Mouse (Mus musculus) megakaryocyte, adult 5-6 weeks (primary cell): ENCODE measurements around the gene Tnip3. TPM values are rescaled to one million over a fixed set of nuclear protein-coding genes. Genes with fewer than 3 reads are reported as not detected.

Experiments used
- ATAC-seq: 2 replicates; pipeline ENCODE4 v1.8.0; 2016; ENCODE audit warnings: mild to moderate bottlenecking, inconsistent platforms; ENCODE audit not compliant: poor library complexity, severe bottlenecking
- total RNA-seq, 2 experiments: library from RNA; stranded (forward) in 1 of 2; stranded (reverse) in 1 of 2; fragments of 153-499, 151-499 nt in 1 of 2; fragments of 221-1000, 200-1000 nt in 1 of 2; gene quantifications; 2 replicates each; pipeline versions ENCODE4 v1.2.3 to v1.2.4; 2015 to 2017

Gene Tnip3
- 1.3 and 2.6 TPM in 2 replicates for total RNA-seq (2015)
- total RNA-seq (2017): 3.9 and 7.8 TPM in 2 replicates

DNA sequence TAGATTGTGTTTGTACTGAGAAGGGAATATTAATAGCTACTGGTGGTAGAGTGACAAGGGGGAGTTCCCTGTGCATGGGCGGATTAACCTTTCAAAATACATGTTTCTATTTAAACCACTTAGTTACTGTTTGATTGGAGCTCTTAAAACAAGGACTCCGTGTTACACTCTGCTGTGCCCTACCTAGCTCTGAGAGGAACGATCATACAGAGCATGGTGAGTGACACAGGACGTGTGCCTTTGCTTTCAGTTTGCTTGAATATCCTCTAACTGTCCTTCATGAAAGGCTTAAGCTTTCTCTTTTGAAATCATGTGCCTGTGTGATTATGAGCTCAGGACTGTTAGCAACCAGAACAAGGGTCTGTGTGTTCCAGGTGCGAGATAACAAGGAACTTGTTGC is at the start of gene Tnip3:
Gene Tnip3 (plus strand): TSS at position 122 of the 400 bp plus-strand sequence.
- ATAC-seq: peak; percentile 20; the same call in 1 of the 2 replicates

- no peak for ATAC-seq
These were observed 26.3 kb upstream of the Tnip3 start for GRCm38 (mm10) chr6:65498786-65499185.

DNA sequence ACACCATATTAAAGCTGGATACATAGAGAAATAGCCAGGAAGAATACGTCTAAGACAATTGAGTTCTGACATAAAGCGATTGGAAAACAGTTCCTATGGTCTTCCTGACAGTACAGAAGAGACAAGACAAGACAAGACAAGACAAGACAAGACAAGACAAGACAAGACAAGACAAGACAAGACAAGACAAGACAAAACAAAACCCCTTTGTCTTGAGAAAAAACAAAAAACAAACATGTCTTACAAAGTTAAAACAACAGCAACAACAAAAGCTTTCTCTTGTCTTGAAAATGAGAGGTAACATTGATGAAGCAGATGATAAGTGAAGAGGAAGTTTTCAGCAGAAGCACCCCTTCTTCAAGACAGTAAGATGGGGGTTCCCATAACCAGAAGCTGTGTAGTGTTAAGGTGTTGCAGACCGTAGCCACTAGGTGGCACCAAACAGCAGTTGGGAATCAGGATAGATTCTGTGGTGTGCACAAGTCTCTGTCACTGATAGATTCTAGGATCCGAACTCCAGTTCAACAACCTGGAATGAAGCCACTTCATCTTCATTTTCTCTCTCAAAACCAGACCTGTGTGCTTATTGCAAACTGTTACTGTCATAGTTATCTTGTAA is 15.0 kb upstream of the Tnip3 start:
- ATAC-seq: peak; percentile 98

DNA sequence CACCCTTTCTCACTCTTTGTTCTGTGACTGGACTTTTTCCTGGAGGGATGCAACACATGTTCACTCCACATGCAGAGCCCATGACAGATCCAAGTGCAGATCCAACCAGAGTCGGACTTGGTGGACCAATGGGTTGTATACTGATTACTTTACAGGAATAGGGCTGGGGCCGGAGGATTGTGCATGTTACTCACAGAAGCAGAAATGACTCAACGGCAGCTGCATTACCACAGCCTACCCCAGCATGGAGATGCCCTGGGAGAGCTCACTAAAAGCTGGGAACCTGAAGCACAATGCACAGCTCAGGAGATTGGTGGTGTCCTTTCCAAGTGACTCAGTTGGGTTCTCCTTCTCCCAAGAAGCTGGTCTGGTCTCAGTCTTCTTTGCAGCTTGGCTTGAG is 11.3 kb upstream of the Tnip3 start:
- ATAC-seq: no peak

DNA sequence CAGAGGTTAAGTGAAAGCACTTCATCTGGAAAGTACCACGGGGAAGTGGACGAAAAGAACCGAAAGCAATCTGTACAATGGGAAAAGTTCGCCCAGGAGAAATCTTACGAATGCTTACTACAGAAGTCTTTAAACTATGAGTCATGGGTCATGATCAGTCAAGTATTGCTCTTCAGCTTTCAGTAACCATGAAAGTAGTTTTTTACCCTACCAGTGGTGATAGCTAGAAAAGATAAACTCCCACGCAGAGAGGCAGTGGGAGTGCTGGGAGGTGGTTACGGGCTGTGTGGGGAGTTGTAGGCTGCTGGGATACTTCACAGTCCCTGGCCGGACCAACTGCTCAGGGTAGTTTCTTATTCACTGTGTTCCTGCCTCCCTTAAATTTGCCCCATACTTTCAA is 8.4 kb upstream of the Tnip3 start:
- no peak for ATAC-seq

DNA sequence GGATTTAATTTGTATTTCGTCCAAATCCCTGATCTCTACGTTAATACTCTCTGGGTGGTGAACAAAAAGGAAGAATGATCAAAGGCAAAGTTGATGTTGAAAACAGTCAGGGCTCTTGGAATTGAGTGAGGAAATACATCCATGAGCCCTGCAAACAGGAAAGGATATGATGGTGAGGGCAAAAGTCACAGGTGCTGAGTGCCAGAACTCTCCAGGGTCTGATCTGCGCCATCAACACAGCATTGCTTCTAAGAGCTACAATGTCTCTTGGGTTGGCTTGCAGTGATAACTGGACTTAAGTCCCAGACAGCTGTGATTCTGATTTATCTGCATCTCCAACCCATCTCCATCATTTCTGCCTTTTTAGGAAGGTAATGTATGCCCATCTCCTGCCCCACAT is 4.3 kb upstream of the Tnip3 start:
- no peak for ATAC-seq

GRCm38 (mm10) chr6:65527892-65528291 is 2.8 kb downstream of the Tnip3 start:
- ATAC-seq: peak; percentile 81

GRCm38 (mm10) chr6:65531232-65531848 is 6.2 kb downstream of the Tnip3 start:
- 0 out of 2 replicates have a peak, but pooled peaks have one; percentile 20 for ATAC-seq

DNA sequence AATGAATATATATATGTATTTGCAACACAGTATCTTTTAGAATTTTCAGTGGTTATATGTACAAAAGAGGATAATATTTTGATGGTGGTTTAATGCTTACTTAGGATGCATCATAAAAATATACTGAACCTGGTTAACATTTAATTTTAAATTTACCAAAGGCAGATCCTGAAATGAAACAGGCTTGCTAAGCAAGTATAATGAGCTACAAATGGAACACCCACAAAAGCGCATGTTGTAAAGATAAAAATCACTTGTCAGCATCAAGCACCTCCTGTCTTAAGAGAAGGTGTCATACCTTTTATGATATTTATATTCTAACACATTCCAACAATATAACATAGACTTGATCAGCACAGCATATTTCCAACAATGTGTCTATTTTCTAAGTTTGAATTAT is 8.6 kb downstream of the Tnip3 start:
- no peak for ATAC-seq

DNA sequence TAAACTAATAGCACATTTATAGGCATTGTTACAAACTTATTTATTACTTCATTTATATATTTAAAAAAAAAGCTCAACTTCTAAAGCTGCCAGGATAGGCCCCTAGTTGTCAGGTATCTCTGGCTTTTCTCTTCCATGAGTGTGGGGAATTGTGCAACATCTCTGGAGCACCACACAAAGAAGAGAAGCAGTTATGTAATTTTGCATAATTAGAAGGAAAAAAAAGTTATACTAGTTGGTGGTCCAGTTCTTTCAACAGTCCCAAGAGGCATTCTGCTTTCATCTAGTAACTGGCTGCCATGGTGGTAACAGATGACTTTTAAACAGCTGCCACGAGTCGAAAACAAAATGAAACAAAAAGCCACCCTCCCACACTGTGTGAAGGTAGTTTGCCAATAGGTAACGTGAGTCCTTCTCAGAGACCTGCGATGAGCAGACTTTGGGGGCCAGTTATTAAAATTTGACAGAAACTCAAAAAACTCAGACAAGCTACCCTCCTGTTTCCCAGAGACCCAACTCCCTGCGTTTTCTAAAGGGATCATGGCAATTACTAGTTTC is 12.3 kb downstream of the Tnip3 start:
- ATAC-seq: no peak

GRCm38 (mm10) chr6:65538022-65538652 is 13.0 kb downstream of the Tnip3 start:
- ATAC-seq: no peak

DNA sequence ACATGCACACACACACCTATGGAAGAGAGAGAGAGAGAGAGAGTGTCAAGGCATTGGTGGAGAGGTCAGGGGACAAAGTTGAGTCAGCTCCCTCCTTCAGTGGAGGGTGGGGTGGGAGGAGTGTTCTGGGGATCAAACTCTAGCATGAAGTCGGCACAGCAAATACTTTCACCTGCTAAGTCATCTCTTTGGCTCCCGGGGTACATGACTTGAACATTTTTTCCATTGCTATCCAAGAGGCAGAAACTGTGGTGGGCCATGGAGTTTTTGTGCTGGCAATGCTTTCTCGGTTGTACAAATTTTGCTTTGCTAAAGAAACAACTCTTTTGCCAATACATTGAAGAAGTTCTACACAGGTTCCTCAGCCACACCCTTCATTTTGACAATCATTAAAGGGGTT is 13.8 kb downstream of the Tnip3 start:
- no peak for ATAC-seq

- no peak for ATAC-seq
These were observed 15.0 kb downstream of the Tnip3 start for GRCm38 (mm10) chr6:65540138-65540537.

DNA sequence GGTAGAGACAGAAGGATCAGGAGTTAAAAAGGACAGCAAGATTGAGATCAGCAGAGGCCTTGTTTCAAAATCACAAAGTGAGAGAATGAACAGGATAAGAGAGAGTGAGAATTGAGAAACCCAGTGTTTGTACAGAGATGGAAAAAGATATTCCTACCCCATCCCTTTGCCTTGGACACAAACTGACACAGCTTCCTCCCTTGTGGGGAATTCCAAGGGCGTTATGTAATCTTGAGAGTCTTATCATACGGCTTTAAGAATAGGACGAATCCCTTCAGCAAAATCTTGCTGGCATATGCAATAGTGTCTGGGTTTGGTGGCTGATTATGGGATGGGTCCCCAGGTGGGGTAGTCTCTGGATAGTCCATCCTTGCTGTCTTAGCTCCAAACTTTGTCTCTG is 16.0 kb downstream of the Tnip3 start:
- ATAC-seq: no peak

DNA sequence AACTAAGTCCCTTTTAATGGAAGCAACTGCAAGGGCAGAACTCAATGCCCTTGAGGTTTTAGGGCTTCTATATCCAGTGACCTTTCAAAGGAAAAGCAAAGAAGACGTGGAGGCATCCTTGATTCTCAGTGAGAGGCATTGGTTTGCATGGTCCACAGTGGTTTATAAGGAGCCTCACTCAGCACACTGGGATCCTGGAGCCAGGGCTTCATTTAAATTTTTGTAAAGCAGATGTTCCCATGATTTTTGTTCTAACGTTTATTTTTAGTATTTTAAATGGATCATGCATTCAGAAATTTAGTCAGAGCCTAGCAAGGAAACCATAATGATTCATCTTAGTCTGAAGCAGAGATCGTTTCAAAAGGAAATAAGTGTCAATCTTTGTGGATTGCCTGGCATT is 17.3 kb downstream of the Tnip3 start:
- ATAC-seq: no peak

DNA sequence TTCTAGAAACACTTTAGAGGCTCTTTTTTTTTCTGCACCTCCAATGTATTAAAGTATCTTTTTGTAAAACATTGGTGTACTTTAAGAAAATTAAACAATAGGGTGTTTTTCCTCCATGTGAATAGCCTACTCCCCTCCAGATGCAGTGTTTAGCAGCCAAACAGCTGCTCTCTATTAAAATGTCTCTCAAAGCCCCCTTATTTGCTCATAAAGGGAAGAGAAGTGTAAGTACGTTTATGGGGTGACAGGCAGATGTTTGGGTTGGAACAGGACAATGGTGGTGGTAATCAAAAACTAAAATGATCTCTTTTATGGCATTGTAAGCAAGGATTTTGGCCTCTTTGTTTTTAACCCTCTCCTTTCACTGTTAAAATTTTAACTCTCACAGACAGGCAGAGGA is 17.8 kb downstream of the Tnip3 start:
- no peak for ATAC-seq

DNA sequence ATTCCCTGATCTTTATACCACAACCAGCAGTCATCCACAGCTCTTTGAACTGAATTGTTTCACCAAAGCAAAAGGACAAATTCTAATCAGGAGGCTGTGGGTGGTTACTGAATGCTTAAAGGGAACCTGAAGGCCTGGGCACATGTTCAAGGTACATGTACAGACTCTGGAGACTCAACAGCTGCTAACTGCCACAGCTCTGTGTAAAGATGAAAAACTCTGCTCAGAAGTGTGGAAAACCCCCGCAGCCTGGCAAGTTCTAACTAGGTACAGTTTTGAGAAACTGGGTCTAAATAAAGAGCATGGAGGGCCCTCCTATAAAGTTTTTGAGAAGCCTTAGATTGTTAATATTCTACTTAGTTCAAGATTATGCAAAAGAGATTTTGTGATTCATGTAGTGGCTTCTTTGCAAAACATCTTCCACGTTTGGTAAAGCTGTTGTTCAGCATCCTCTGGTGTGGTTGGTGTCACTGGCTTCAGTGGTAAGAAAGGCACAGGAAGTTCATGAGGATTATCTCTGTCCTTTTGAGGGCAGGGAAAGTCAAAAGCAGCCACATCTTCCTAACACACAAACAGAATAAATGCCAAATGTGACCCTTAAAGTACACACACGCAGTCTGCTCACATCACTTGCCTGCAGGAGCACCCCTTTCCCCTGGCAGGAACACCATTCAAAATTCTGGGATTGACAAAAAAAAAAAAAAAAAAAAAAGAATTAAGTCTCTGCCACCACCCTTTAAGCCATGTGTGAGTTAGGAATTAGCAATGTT is 39.0 kb downstream of the Tnip3 start:
- ATAC-seq: no peak

- 0 out of 2 replicates have a peak, but pooled peaks have one; percentile 24 for ATAC-seq
These were observed 39.5 kb downstream of the Tnip3 start for GRCm38 (mm10) chr6:65564657-65565039.

- peak; percentile 81 for ATAC-seq
These were observed 44.6 kb downstream of the Tnip3 start for GRCm38 (mm10) chr6:65569741-65570140.

GRCm38 (mm10) chr6:65578151-65578973 is 53.2 kb downstream of the Tnip3 start:
- ATAC-seq: peak; percentile 66
